Mouse (Mus musculus) forebrain, embryonic 15.5 days (tissue): ENCODE measurements at regions not wholly inside any gene's neighbourhood (a gene's known extent, or its start where the extent isn't known, plus 50 kb on each side); places are given as distances from the start of the nearest gene placed in this dataset.
A peak's percentile ranks its signal among the peaks of the same experiment; 100 is the strongest.

Experiments used
- ATAC-seq: fragments of 200-750 bp; cut with Nextera tagmentation; replicated peaks from 2 replicates; pipeline ENCODE4 v1.8.0; 2017; ENCODE audit warnings: mild to moderate bottlenecking, moderate TSS enrichment, moderate library complexity
- H3K27ac ChIP-seq: fragments of 300-500 bp; sonication (generic); replicated peaks from 2 replicates; pipeline ENCODE4 v1.5.1; 2015; ENCODE audit warnings: mild to moderate bottlenecking, inconsistent platforms
- H3K27me3 ChIP-seq: fragments of 300-500 bp; sonication (generic); 2 replicates; pipeline ENCODE4 v1.6.1; 2015; ENCODE audit warnings: inconsistent platforms
- H3K36me3 ChIP-seq: fragments of 300-500 bp; sonication (generic); 2 replicates; pipeline ENCODE4 v1.6.1; 2015; ENCODE audit warnings: mild to moderate bottlenecking, inconsistent platforms
- H3K4me1 ChIP-seq: fragments of 300-500 bp; sonication (generic); 2 replicates; pipeline ENCODE4 v1.6.1; 2015; ENCODE audit warnings: inconsistent platforms
- H3K4me2 ChIP-seq: fragments of 300-500 bp; sonication (generic); replicated peaks from 2 replicates; pipeline ENCODE4 v1.6.1; 2015; ENCODE audit warnings: mild to moderate bottlenecking, inconsistent platforms
- H3K4me3 ChIP-seq: fragments of 300-500 bp; sonication (generic); 2 replicates; pipeline ENCODE4 v1.5.1; 2015; ENCODE audit warnings: mild to moderate bottlenecking, inconsistent platforms
- H3K9ac ChIP-seq: fragments of 300-500 bp; sonication (generic); replicated peaks from 2 replicates; pipeline ENCODE4 v1.6.1; 2015; ENCODE audit warnings: mild to moderate bottlenecking, inconsistent platforms
- H3K9me3 ChIP-seq: fragments of 300-500 bp; sonication (generic); 2 replicates; pipeline ENCODE4 v1.6.1; 2016; ENCODE audit warnings: inconsistent platforms
- WGBS: fragments of 180-500 bp; shearing (Covaris S2); methylation state at CpG from one replicate; pipeline ENCODE4 v1.1.7; 2015; ENCODE audit warnings: mixed read lengths; 5-methylcytosine and 5-hydroxymethylcytosine counted together

GRCm38 (mm10) chr13:37142812-37143211 lies 92.8 kb upstream of the F13a1 start:
- no peak for ATAC-seq
- Histone ChIP-seq H3K9ac (no peak overlapping the region), H3K4me2 (no peak overlapping the region), H3K4me3 (no peak overlapping the region), H3K27ac (no peak overlapping the region), H3K27me3 (no peaks in the 10 kb centered on the region), H3K36me3 (no peaks in the 10 kb centered on the region), H3K4me1 (no peaks in the 10 kb centered on the region), H3K9me3 (no peaks in the 10 kb centered on the region)
- WGBS: 88% methylated on average over 2 of the region's 2 CpGs

- H3K4me2 ChIP-seq: no peak overlapping the region
- 65% methylated on average over 1 of the region's 1 CpGs for WGBS
- H3K36me3 ChIP-seq: no peaks in the 10 kb centered on the region
- no peak overlapping the region for H3K4me3 ChIP-seq
- no peak overlapping the region for H3K9ac ChIP-seq
- no peaks in the 10 kb centered on the region for H3K27me3 ChIP-seq
- H3K4me1 ChIP-seq: no peaks in the 10 kb centered on the region
- no peaks in the 10 kb centered on the region for H3K9me3 ChIP-seq
- no peak overlapping the region for H3K27ac ChIP-seq
- ATAC-seq: no peak
These were observed 85.1 kb upstream of the F13a1 start for GRCm38 (mm10) chr13:37135115-37135514.

- no peak for ATAC-seq
These were observed 84.5 kb upstream of the F13a1 start for GRCm38 (mm10) chr13:37134518-37134917.

GRCm38 (mm10) chr13:37130637-37131036 lies 80.6 kb upstream of the F13a1 start:
- H3K4me1 ChIP-seq: no peaks in the 10 kb centered on the region
- no peaks in the 10 kb centered on the region for H3K36me3 ChIP-seq
- 81% methylated on average over 10 of the region's 10 CpGs for WGBS
- H3K9ac ChIP-seq: no peak overlapping the region
- H3K4me3 ChIP-seq: no peak overlapping the region
- H3K27me3 ChIP-seq: no peaks in the 10 kb centered on the region
- H3K4me2 ChIP-seq: no peak overlapping the region
- no peak for ATAC-seq
- no peaks in the 10 kb centered on the region for H3K9me3 ChIP-seq
- H3K27ac ChIP-seq: no peak overlapping the region

More at GRCm38 (mm10) chr13:37134518-37134917, 84.5 kb upstream of the F13a1 start:
- H3K27me3 ChIP-seq: no peaks in the 10 kb centered on the region
- 86% methylated on average over 2 of the region's 2 CpGs for WGBS
- H3K36me3 ChIP-seq: no peaks in the 10 kb centered on the region
- no peaks in the 10 kb centered on the region for H3K9me3 ChIP-seq
- no peak overlapping the region for H3K9ac ChIP-seq
- H3K4me2 ChIP-seq: no peak overlapping the region
- H3K27ac ChIP-seq: no peak overlapping the region
- H3K4me3 ChIP-seq: no peak overlapping the region
- no peaks in the 10 kb centered on the region for H3K4me1 ChIP-seq

- 90% methylated on average over 4 of the region's 4 CpGs for WGBS
- H3K27ac ChIP-seq: no peak overlapping the region
- ATAC-seq: no peak
- no peak overlapping the region for H3K9ac ChIP-seq
- H3K9me3 ChIP-seq: no peaks in the 10 kb centered on the region
- H3K4me1 ChIP-seq: no peaks in the 10 kb centered on the region
- H3K4me2 ChIP-seq: no peak overlapping the region
- no peak overlapping the region for H3K4me3 ChIP-seq
- no peaks in the 10 kb centered on the region for H3K36me3 ChIP-seq
- H3K27me3 ChIP-seq: no peaks in the 10 kb centered on the region
These were observed 71.6 kb upstream of the F13a1 start for GRCm38 (mm10) chr13:37121602-37122001.

GRCm38 (mm10) chr13:37120219-37120618 lies 70.2 kb upstream of the F13a1 start:
- Histone ChIP-seq H3K4me1 (no peaks in the 10 kb centered on the region), H3K27ac (no peak overlapping the region), H3K4me2 (no peak overlapping the region), H3K9ac (no peak overlapping the region), H3K36me3 (no peaks in the 10 kb centered on the region), H3K4me3 (no peak overlapping the region), H3K27me3 (no peaks in the 10 kb centered on the region), H3K9me3 (no peaks in the 10 kb centered on the region)
- ATAC-seq: no peak
- WGBS: 88% methylated on average over 2 of the region's 2 CpGs

GRCm38 (mm10) chr13:37114324-37114723 lies 64.3 kb upstream of the F13a1 start:
- H3K9ac ChIP-seq: no peak overlapping the region
- H3K9me3 ChIP-seq: no peaks in the 10 kb centered on the region
- no peak overlapping the region for H3K27ac ChIP-seq
- no peak overlapping the region for H3K4me2 ChIP-seq
- ATAC-seq: 0 out of 2 replicates have a peak, but pooled peaks have one; percentile 35
- H3K36me3 ChIP-seq: no peaks in the 10 kb centered on the region
- no peak overlapping the region for H3K4me3 ChIP-seq
- 68% methylated on average over 5 of the region's 5 CpGs for WGBS
- no peaks in the 10 kb centered on the region for H3K27me3 ChIP-seq
- no peaks in the 10 kb centered on the region for H3K4me1 ChIP-seq

GRCm38 (mm10) chr13:37111747-37112146 lies 61.7 kb upstream of the F13a1 start:
- H3K27me3 ChIP-seq: no peaks in the 10 kb centered on the region
- 92% methylated on average over 4 of the region's 4 CpGs for WGBS
- no peak for ATAC-seq

GRCm38 (mm10) chr13:37107721-37108120 lies 57.7 kb upstream of the F13a1 start:
- H3K36me3 ChIP-seq: no peaks in the 10 kb centered on the region
- H3K4me1 ChIP-seq: peaks cover 12% of the 10 kb centered on the region
- no peak overlapping the region for H3K4me2 ChIP-seq
- 62% methylated on average over 5 of the region's 5 CpGs for WGBS
- H3K27me3 ChIP-seq: no peaks in the 10 kb centered on the region
- H3K9me3 ChIP-seq: no peaks in the 10 kb centered on the region
- H3K27ac ChIP-seq: no peak overlapping the region
- no peak for ATAC-seq
- H3K9ac ChIP-seq: no peak overlapping the region
- no peak overlapping the region for H3K4me3 ChIP-seq

More at GRCm38 (mm10) chr13:37111747-37112146, 61.7 kb upstream of the F13a1 start:
- no peak overlapping the region for H3K9ac ChIP-seq
- no peak overlapping the region for H3K4me2 ChIP-seq
- H3K36me3 ChIP-seq: no peaks in the 10 kb centered on the region
- H3K4me1 ChIP-seq: no peaks in the 10 kb centered on the region
- no peaks in the 10 kb centered on the region for H3K9me3 ChIP-seq
- no peak overlapping the region for H3K27ac ChIP-seq
- no peak overlapping the region for H3K4me3 ChIP-seq

- H3K4me3 ChIP-seq: no peak overlapping the region
- no peak overlapping the region for H3K9ac ChIP-seq
- no peaks in the 10 kb centered on the region for H3K27me3 ChIP-seq
- no peak overlapping the region for H3K4me2 ChIP-seq
- no peaks in the 10 kb centered on the region for H3K36me3 ChIP-seq
- 91% methylated on average over 5 of the region's 5 CpGs for WGBS
- H3K9me3 ChIP-seq: no peaks in the 10 kb centered on the region
- H3K27ac ChIP-seq: no peak overlapping the region
- no peak for ATAC-seq
- peaks cover 12% of the 10 kb centered on the region for H3K4me1 ChIP-seq
These were observed 56.0 kb upstream of the F13a1 start for GRCm38 (mm10) chr13:37106009-37106408.

- peak; percentile 66 for ATAC-seq
- Histone ChIP-seq H3K27me3 (no peaks in the 10 kb centered on the region), H3K36me3 (no peaks in the 10 kb centered on the region), H3K9ac (no peak overlapping the region), H3K27ac (peak overlapping the region; percentile 63), H3K4me3 (no peak overlapping the region), H3K9me3 (no peaks in the 10 kb centered on the region), H3K4me1 (peaks cover 12% of the 10 kb centered on the region), H3K4me2 (peak overlapping the region; percentile 8; the same call in 1 of the 2 replicates)
- WGBS: 35% methylated on average over 9 of the region's 9 CpGs
These were observed 54.6 kb upstream of the F13a1 start for GRCm38 (mm10) chr13:37104410-37105294.

- H3K4me1 ChIP-seq: peaks cover 12% of the 10 kb centered on the region
- H3K27ac ChIP-seq: peak overlapping the region; percentile 63
- WGBS: 9% methylated on average over 6 of the region's 6 CpGs
- no peaks in the 10 kb centered on the region for H3K27me3 ChIP-seq
- no peaks in the 10 kb centered on the region for H3K36me3 ChIP-seq
- no peaks in the 10 kb centered on the region for H3K9me3 ChIP-seq
- H3K4me2 ChIP-seq: peak overlapping the region; percentile 8
- 0 out of 2 replicates have a peak overlapping the region, but pooled peaks have one; percentile 8 for H3K9ac ChIP-seq
- peak; percentile 93 for ATAC-seq
- no peak overlapping the region for H3K4me3 ChIP-seq
These were observed 53.8 kb upstream of the F13a1 start for GRCm38 (mm10) chr13:37103741-37104296.
